Mouse (Mus musculus) adrenal gland, postnatal 25 days (tissue): ENCODE measurements at regions not wholly inside any gene's neighbourhood (a gene's known extent, or its start where the extent isn't known, plus 50 kb on each side); places are given as distances from the start of the nearest gene placed in this dataset.

ENCODE experiments used
- DNase-seq: peaks from one replicate; pipeline ENCODE4 v3.0.0; 2021; ENCODE audit warnings: mixed read lengths

- no peak for DNase-seq
Measured at GRCm38 (mm10) chr17:88116321-88116720, 51.2 kb upstream of the Fbxo11 start.

GRCm38 (mm10) chr17:88118714-88119113 lies 53.6 kb upstream of the Fbxo11 start:
- DNase-seq: no peak

- DNase-seq: no peak
Measured at GRCm38 (mm10) chr17:88123711-88124110, 58.6 kb upstream of the Fbxo11 start.

GRCm38 (mm10) chr17:88127126-88127525 lies 62.0 kb upstream of the Fbxo11 start:
- no peak for DNase-seq

GRCm38 (mm10) chr17:88131297-88131696 lies 66.2 kb upstream of the Fbxo11 start:
- DNase-seq: no peak

GRCm38 (mm10) chr17:88131980-88132379 lies 66.9 kb upstream of the Fbxo11 start:
- no peak for DNase-seq

GRCm38 (mm10) chr17:88132601-88133346 lies 67.7 kb upstream of the Fbxo11 start:
- no peak for DNase-seq

GRCm38 (mm10) chr17:88134546-88134945 lies 69.5 kb upstream of the Fbxo11 start:
- DNase-seq: no peak

GRCm38 (mm10) chr17:88141538-88141937 lies 76.4 kb upstream of the Fbxo11 start:
- no peak for DNase-seq

GRCm38 (mm10) chr17:88142003-88142402 lies 76.9 kb upstream of the Fbxo11 start:
- DNase-seq: no peak

GRCm38 (mm10) chr17:88142809-88143208 lies 77.7 kb upstream of the Fbxo11 start:
- DNase-seq: no peak

GRCm38 (mm10) chr17:88143378-88143943 lies 78.4 kb upstream of the Fbxo11 start:
- DNase-seq: no peak

- no peak for DNase-seq
Measured at GRCm38 (mm10) chr17:88158550-88158949, 93.5 kb upstream of the Fbxo11 start.

GRCm38 (mm10) chr17:88159212-88159668 lies 94.1 kb upstream of the Fbxo11 start:
- no peak for DNase-seq

GRCm38 (mm10) chr17:88159851-88160676 lies 95.0 kb upstream of the Fbxo11 start:
- no peak for DNase-seq

- no peak for DNase-seq
Measured at GRCm38 (mm10) chr17:88160677-88161001, 95.5 kb upstream of the Fbxo11 start.

- DNase-seq: no peak
Measured at GRCm38 (mm10) chr17:88161766-88162165, 96.7 kb upstream of the Fbxo11 start.

GRCm38 (mm10) chr17:88164805-88165204 lies 99.7 kb upstream of the Fbxo11 start:
- DNase-seq: no peak

GRCm38 (mm10) chr17:88165811-88166210 lies 100.7 kb upstream of the Fbxo11 start:
- DNase-seq: no peak

GRCm38 (mm10) chr17:88168262-88169096 lies 103.4 kb upstream of the Fbxo11 start:
- no peak for DNase-seq

- no peak for DNase-seq
Measured at GRCm38 (mm10) chr17:88171606-88172005, 106.5 kb upstream of the Fbxo11 start.

GRCm38 (mm10) chr17:88173354-88174032 lies 108.4 kb upstream of the Fbxo11 start:
- DNase-seq: no peak
